In the genomic region with DNA sequence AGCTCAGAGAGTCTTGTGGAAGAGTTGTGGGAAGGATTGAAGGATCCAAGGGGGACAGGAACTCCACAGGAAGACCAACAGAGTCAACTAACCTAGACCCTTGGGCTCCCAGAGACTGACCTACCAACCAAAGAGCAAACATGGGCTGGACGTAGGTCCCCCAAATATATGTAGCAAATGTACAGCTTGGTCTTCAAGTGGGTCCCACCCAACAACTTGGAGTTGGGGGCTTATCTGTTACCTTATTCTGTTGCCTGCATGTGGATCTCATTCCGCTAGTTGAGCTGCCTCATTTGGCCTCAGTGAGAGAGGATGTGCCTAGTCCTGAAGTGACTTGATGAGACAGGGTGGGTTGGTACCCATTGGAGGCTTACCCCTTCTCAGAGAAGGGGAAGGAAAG, we compare ENCODE assay signal across 32 mouse cellular contexts.
"Had no signal": no experiment of that assay in that cellular context is flagged by ENCODE, and none has a peak within 500 bp of the region (broad histone marks: within the 10 kb centered on the region; RNA-seq: fewer than 3 reads in every experiment).

No protein-coding gene starts in this region.

- H3K4me1 ChIP-seq: limb, embryonic 10.5 days; limb, embryonic 12.5 days; limb, embryonic 15.5 days; liver, embryonic 12.5 days; liver, embryonic 13.5 days; liver, embryonic 15.5 days; neural tube, embryonic 12.5 days had no signal

- ATAC-seq: liver, embryonic 12.5 days; liver, postnatal 0 days; lung, postnatal 0 days; midbrain, embryonic 13.5 days; midbrain, embryonic 15.5 days; midbrain, embryonic 16.5 days had no signal

- H3K36me3 ChIP-seq: limb, embryonic 10.5 days; limb, embryonic 12.5 days; limb, embryonic 13.5 days; limb, embryonic 15.5 days; liver, embryonic 12.5 days; liver, embryonic 13.5 days; liver, embryonic 15.5 days; lung, embryonic 15.5 days; midbrain, embryonic 10.5 days; midbrain, embryonic 12.5 days; midbrain, embryonic 13.5 days; midbrain, embryonic 15.5 days; neural tube, embryonic 12.5 days had no signal

- H3K27ac ChIP-seq: limb, embryonic 10.5 days; limb, embryonic 12.5 days; limb, embryonic 13.5 days; limb, embryonic 15.5 days; liver, embryonic 12.5 days; liver, embryonic 13.5 days; liver, embryonic 14.5 days; liver, embryonic 15.5 days; lung, embryonic 15.5 days; macrophage; midbrain, embryonic 10.5 days; midbrain, embryonic 12.5 days; midbrain, embryonic 13.5 days; midbrain, embryonic 15.5 days; neural tube, embryonic 12.5 days had no signal

- DNase-seq: left cerebral cortex, postnatal 4 days; liver; liver, embryonic 13.5 days; liver, postnatal 0 days; lung, adult 18-20 months; lung, adult 2 months; lung, embryonic 14.5 days; lung, postnatal 10 days; lung, postnatal 14 days; lung, postnatal 36 days; lung, postnatal 4 days; midbrain, embryonic 14.5 days had no signal

- H3K9me3 ChIP-seq: limb, embryonic 10.5 days; limb, embryonic 13.5 days; limb, embryonic 15.5 days; liver, embryonic 12.5 days; liver, embryonic 13.5 days; liver, embryonic 15.5 days; lung, embryonic 15.5 days; megakaryocyte, embryonic 14.5 days; midbrain, embryonic 10.5 days; midbrain, embryonic 12.5 days; midbrain, embryonic 13.5 days; midbrain, embryonic 15.5 days; neural tube, embryonic 12.5 days had no signal

- H3K4me2 ChIP-seq: limb, embryonic 12.5 days; limb, embryonic 13.5 days; limb, embryonic 15.5 days; liver, embryonic 11.5 days; liver, embryonic 12.5 days; liver, embryonic 13.5 days; liver, embryonic 15.5 days; lung, embryonic 14.5 days; lung, embryonic 15.5 days; midbrain, embryonic 11.5 days; midbrain, embryonic 12.5 days; midbrain, embryonic 13.5 days; midbrain, embryonic 15.5 days; neural tube, embryonic 12.5 days had no signal

- H3K4me3 ChIP-seq: limb, embryonic 10.5 days; limb, embryonic 12.5 days; limb, embryonic 13.5 days; limb, embryonic 15.5 days; liver, embryonic 12.5 days; liver, embryonic 13.5 days; liver, embryonic 15.5 days; lung, embryonic 15.5 days; megakaryocyte, embryonic 14.5 days; midbrain, embryonic 10.5 days; midbrain, embryonic 12.5 days; midbrain, embryonic 13.5 days; midbrain, embryonic 15.5 days; myocyte; neural tube, embryonic 12.5 days had no signal

- H3K9ac ChIP-seq: limb, embryonic 12.5 days; limb, embryonic 13.5 days; limb, embryonic 15.5 days; liver, embryonic 12.5 days; liver, embryonic 13.5 days; liver, embryonic 14.5 days; liver, embryonic 15.5 days; liver, postnatal 0 days; lung, embryonic 14.5 days; lung, embryonic 15.5 days; midbrain, embryonic 12.5 days; midbrain, embryonic 13.5 days; midbrain, embryonic 15.5 days; neural tube, embryonic 12.5 days had no signal

- H3K27me3 ChIP-seq: limb, embryonic 12.5 days; limb, embryonic 13.5 days; limb, embryonic 15.5 days; liver, embryonic 12.5 days; liver, embryonic 13.5 days; liver, embryonic 15.5 days; lung, embryonic 15.5 days; midbrain, embryonic 13.5 days; midbrain, embryonic 15.5 days; neural tube, embryonic 12.5 days had no signal
